Mouse (Mus musculus): ENCODE data around the gene Frmpd1.

GRCm38 (mm10) chr4:45160773-45161172 lies 23.9 kb upstream of the Frmpd1 start:
- TF ChIP-seq CTCF (IDR thresholded peaks at IDR 0.05; ENCODE audit: low read depth) = no peak
- TF ChIP-seq EP300 (optimal IDR thresholded peaks at IDR 0.05) = no peak

All from stomach, postnatal 0 days (tissue).